Mouse (Mus musculus) bone marrow macrophage, adult 2 months (primary cell): ENCODE data around the gene Cisd2. TPM values are rescaled to one million over a fixed set of nuclear protein-coding genes. Genes with fewer than 3 reads are reported as not detected.
A peak's percentile ranks its signal among the peaks of the same experiment; 100 is the strongest.

Experiments
- H3K27ac ChIP-seq: 2 replicates; pipeline ENCODE4 v1.5.1; 2012; ENCODE audit warnings: low read depth, low read length; ENCODE audit not compliant: insufficient read depth
- H3K4me1 ChIP-seq: 2 replicates; pipeline ENCODE4 v1.6.1; 2012; ENCODE audit warnings: low read length; ENCODE audit not compliant: control insufficient read depth, insufficient read depth
- H3K4me3 ChIP-seq: 2 replicates; pipeline ENCODE4 v1.5.1; 2012; ENCODE audit warnings: mild to moderate bottlenecking, low read length, moderate library complexity; ENCODE audit not compliant: insufficient read depth
- CTCF ChIP-seq: IDR thresholded peaks from 2 replicates; pipeline ENCODE4 v1.5.1; 2012; ENCODE audit warnings: low read depth, mild to moderate bottlenecking, low read length, moderate library complexity
- POLR2A ChIP-seq: IDR thresholded peaks from 2 replicates; pipeline ENCODE4 v1.6.1; 2012; ENCODE audit warnings: mild to moderate bottlenecking, low read depth, low read length, borderline replicate concordance
- polyA plus RNA-seq: library from polyadenylated mRNA; stranded (reverse); fragments of >200 nt; gene quantifications from 2 replicates; pipeline ENCODE4 v1.2.4, GENCODE M21; 2012; ENCODE audit not compliant: missing spikeins, insufficient read depth, insufficient read length

Cisd2 gene
- polyA plus RNA-seq, 1 experiment: 34.2 TPM

GRCm38 (mm10) chr3:135438913-135439531, 15.3 kb upstream of the Cisd2 start:
- Histone ChIP-seq H3K4me3 (peak overlapping the region; percentile 99), H3K27ac (peak overlapping the region; percentile 100), H3K4me1 (peaks cover 12% of the 10 kb centered on the region)
- no peak for TF ChIP-seq CTCF
- no peak for TF ChIP-seq POLR2A

- H3K4me1 ChIP-seq: peaks cover 9% of the 10 kb centered on the region
- peak overlapping the region; percentile 99 for H3K4me3 ChIP-seq
- peak overlapping the region; percentile 100 for H3K27ac ChIP-seq
- TF ChIP-seq CTCF (no peak), POLR2A (no peak)
These were observed 14.8 kb upstream of the Cisd2 start for GRCm38 (mm10) chr3:135438531-135438912.

- peak within 1 kb of the TSS; percentile 99 for H3K4me3 ChIP-seq
- H3K27ac ChIP-seq: peak within 1 kb of the TSS; percentile 100
- peaks cover 5% of the 10 kb centered on the region; the same call in 1 of the 2 replicates for H3K4me1 ChIP-seq
- no peak for TF ChIP-seq POLR2A
- no peak for TF ChIP-seq CTCF
These were observed 14.2 kb upstream of the Cisd2 start, which contains the start of gene Ube2d3 for GRCm38 (mm10) chr3:135437758-135438495. TSS of gene Ube2d3 (plus strand) at chr3:135438149.

- peaks cover 5% of the 10 kb centered on the region; the same call in 1 of the 2 replicates for H3K4me1 ChIP-seq
- H3K4me3 ChIP-seq: peak overlapping the region; percentile 80
- no peak overlapping the region for H3K27ac ChIP-seq
- no peak for TF ChIP-seq CTCF
- TF ChIP-seq POLR2A: no peak
These were observed 13.3 kb upstream of the Cisd2 start for GRCm38 (mm10) chr3:135436901-135437616.

- Histone ChIP-seq H3K4me3 (peak overlapping the region; percentile 78), H3K4me1 (peaks cover 9% of the 10 kb centered on the region), H3K27ac (peak overlapping the region; percentile 82)
- no peak for TF ChIP-seq CTCF
- TF ChIP-seq POLR2A: no peak
These were observed 693 bp downstream of the Cisd2 start for GRCm38 (mm10) chr3:135422856-135423607.

GRCm38 (mm10) chr3:135422232-135422855, 1.4 kb downstream of the Cisd2 start:
- TF ChIP-seq POLR2A: no peak
- Histone ChIP-seq H3K4me1 (peaks cover 9% of the 10 kb centered on the region), H3K27ac (peak overlapping the region; percentile 77), H3K4me3 (peak overlapping the region; percentile 78)

GRCm38 (mm10) chr3:135421310-135421594, 2.5 kb downstream of the Cisd2 start:
- TF ChIP-seq POLR2A (no peak), CTCF (no peak)
- no peak overlapping the region for H3K4me3 ChIP-seq
- peaks cover 9% of the 10 kb centered on the region for H3K4me1 ChIP-seq
- H3K27ac ChIP-seq: no peak overlapping the region

GRCm38 (mm10) chr3:135420542-135421309, 3.0 kb downstream of the Cisd2 start:
- no peak for TF ChIP-seq CTCF
- no peak for TF ChIP-seq POLR2A
- Histone ChIP-seq H3K27ac (peak overlapping the region; percentile 64), H3K4me3 (no peak overlapping the region)

More at GRCm38 (mm10) chr3:135420542-135421309, 3.0 kb downstream of the Cisd2 start:
- H3K4me1 ChIP-seq: peaks cover 9% of the 10 kb centered on the region
